Mouse (Mus musculus): ENCODE results near the gene Csdc2.
"Not testable (repeated sequence)": the region's sequence is repeated elsewhere in the genome, so short reads cannot be mapped to it uniquely, and the experiment has no call there.

Csdc2 gene

GRCm38 (mm10) chr15:81936679-81937078, at the start of gene Csdc2:
Csdc2 (plus strand) TSS chr15:81936759.
- DNase-seq (ENCODE audit: low spot score in 2 of 2) = peak; percentile 63 to 66

GRCm38 (mm10) chr15:81886795-81887550, 49.6 kb upstream of the Csdc2 start:
- no peak for DNase-seq (ENCODE audit: low spot score in 2 of 2)

- DNase-seq (ENCODE audit: low spot score in 2 of 2) = no peak
These were observed 47.4 kb upstream of the Csdc2 start for GRCm38 (mm10) chr15:81889175-81889574.

GRCm38 (mm10) chr15:81891140-81891802, 45.3 kb upstream of the Csdc2 start:
- DNase-seq (ENCODE audit: low spot score in 2 of 2) = peak; percentile 50 to 75

GRCm38 (mm10) chr15:81891822-81892580, 44.6 kb upstream of the Csdc2 start:
- no peak for DNase-seq (ENCODE audit: low spot score in 2 of 2)

GRCm38 (mm10) chr15:81894002-81894401, 42.6 kb upstream of the Csdc2 start:
- no peak for DNase-seq (ENCODE audit: low spot score in 2 of 2)

GRCm38 (mm10) chr15:81896407-81896806, 40.2 kb upstream of the Csdc2 start:
- DNase-seq (ENCODE audit: low spot score in 2 of 2) = no peak

GRCm38 (mm10) chr15:81897607-81898285, 38.8 kb upstream of the Csdc2 start:
- no peak for DNase-seq (ENCODE audit: low spot score in 2 of 2)

GRCm38 (mm10) chr15:81898751-81899150, 37.8 kb upstream of the Csdc2 start:
- DNase-seq (ENCODE audit: low spot score in 2 of 2) = no peak

- peak; percentile 78 to 85 for DNase-seq (ENCODE audit: low spot score in 2 of 2)
These were observed 31.6 kb upstream of the Csdc2 start for GRCm38 (mm10) chr15:81904939-81905338.

GRCm38 (mm10) chr15:81907953-81908352, 28.6 kb upstream of the Csdc2 start:
- DNase-seq (ENCODE audit: low spot score in 2 of 2) = no peak

GRCm38 (mm10) chr15:81908767-81909166, 27.8 kb upstream of the Csdc2 start:
- DNase-seq (ENCODE audit: low spot score in 2 of 2) = not testable (repeated sequence)

- no peak for DNase-seq (ENCODE audit: low spot score in 2 of 2)
These were observed 24.1 kb upstream of the Csdc2 start for GRCm38 (mm10) chr15:81912498-81912897.

- no peak for DNase-seq (ENCODE audit: low spot score in 2 of 2)
These were observed 21.9 kb upstream of the Csdc2 start for GRCm38 (mm10) chr15:81914668-81915067.

- no peak for DNase-seq (ENCODE audit: low spot score in 2 of 2)
These were observed 20.9 kb upstream of the Csdc2 start for GRCm38 (mm10) chr15:81915663-81916062.

GRCm38 (mm10) chr15:81917201-81917600, 19.4 kb upstream of the Csdc2 start:
- DNase-seq (ENCODE audit: low spot score in 2 of 2) = no peak

- DNase-seq (ENCODE audit: low spot score in 2 of 2) = peak; percentile 70 to 78
These were observed 18.7 kb upstream of the Csdc2 start for GRCm38 (mm10) chr15:81917621-81918463.

- DNase-seq (ENCODE audit: low spot score in 2 of 2) = no peak
These were observed 17.5 kb upstream of the Csdc2 start for GRCm38 (mm10) chr15:81919062-81919461.

- peak in 1 of 2 experiments; percentile 50 for DNase-seq (ENCODE audit: low spot score in 2 of 2)
These were observed 15.9 kb upstream of the Csdc2 start for GRCm38 (mm10) chr15:81920546-81921217.

- no peak for DNase-seq (ENCODE audit: low spot score in 2 of 2)
These were observed 15.3 kb upstream of the Csdc2 start for GRCm38 (mm10) chr15:81921255-81921654.
